Mouse (Mus musculus): Measurements from ENCODE around the gene Mansc4. TPM values are rescaled to one million over a fixed set of nuclear protein-coding genes. Genes with fewer than 3 reads are reported as not detected.

Mansc4 gene
- polyA plus RNA-seq, 1 experiment: 2.8 TPM

DNA sequence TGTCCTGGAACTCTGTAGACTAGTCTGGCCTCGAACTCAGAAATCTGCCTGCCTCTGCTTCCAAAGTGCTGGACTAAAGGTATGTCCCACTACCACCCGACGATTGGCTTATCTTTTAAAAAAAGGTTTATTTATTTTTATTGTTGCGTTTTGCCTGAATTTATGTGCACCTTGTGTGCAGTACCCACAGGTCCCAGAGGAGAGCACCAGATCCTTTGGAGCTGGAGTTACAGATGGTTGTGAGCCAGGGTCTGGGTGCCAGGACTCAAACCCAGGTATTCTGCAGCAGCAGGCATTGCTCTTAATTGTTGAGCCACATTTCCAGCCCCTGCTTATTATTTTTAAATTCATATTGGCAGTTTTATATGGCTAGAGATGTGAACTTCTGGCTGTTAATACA is 9.3 kb upstream of the Mansc4 start:
- no peaks in the 10 kb centered on the region for H3K27me3 ChIP-seq (ENCODE audit: control insufficient read depth, insufficient read depth, low read length)
- H3K36me3 ChIP-seq (ENCODE audit: control insufficient read depth, insufficient read depth, low read length): peaks cover 5% of the 10 kb centered on the region; the same call in 1 of the 2 replicates
- peaks cover 31% of the 10 kb centered on the region for H3K4me1 ChIP-seq (replicated peaks; ENCODE audit: control insufficient read depth, insufficient read depth, low read length)
- H3K27ac ChIP-seq (ENCODE audit: control insufficient read depth, insufficient read depth, low read length): no peak overlapping the region
- DNase-seq: no peak
- WGBS: 98% methylated on average over 4 of the region's 4 CpGs
- H3K4me3 ChIP-seq (ENCODE audit: control insufficient read depth, insufficient read depth, low read length): no peak overlapping the region
- TF ChIP-seq CTCF (IDR thresholded peaks at IDR 0.05; ENCODE audit: borderline replicate concordance, control insufficient read depth, extremely low read depth, insufficient read depth, low read length, poor library complexity): no peak
- TF ChIP-seq POLR2A (IDR thresholded peaks at IDR 0.05; ENCODE audit: control insufficient read depth, extremely low read depth, insufficient read depth, low read length, poor library complexity): no peak

DNA sequence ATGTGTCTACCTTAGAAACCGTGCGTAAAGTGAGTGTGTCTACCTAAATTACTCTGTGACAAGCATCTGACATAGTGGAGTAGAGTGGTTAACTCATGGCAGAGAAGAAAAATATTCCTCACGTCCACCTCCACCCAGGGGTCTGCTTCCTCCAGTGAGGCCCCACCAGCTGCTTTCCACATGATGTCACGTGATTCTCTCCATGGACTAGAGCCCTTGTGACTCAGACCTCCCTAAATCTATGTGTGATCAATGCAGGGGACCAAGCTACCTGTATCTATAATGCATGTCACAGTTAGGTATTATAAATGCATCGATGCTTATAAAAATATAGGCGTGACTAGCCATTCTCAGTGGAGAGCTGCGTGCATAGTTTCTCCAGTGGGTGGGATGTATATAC is 7.9 kb upstream of the Mansc4 start:
- no peak for DNase-seq
- 92% methylated on average over 7 of the region's 7 CpGs for WGBS
- Histone ChIP-seq H3K27me3 (ENCODE audit: control insufficient read depth, insufficient read depth, low read length) (no peaks in the 10 kb centered on the region), H3K27ac (ENCODE audit: control insufficient read depth, insufficient read depth, low read length) (no peak overlapping the region), H3K4me1 (replicated peaks; ENCODE audit: control insufficient read depth, insufficient read depth, low read length) (peaks cover 25% of the 10 kb centered on the region), H3K4me3 (ENCODE audit: control insufficient read depth, insufficient read depth, low read length) (no peak overlapping the region), H3K36me3 (ENCODE audit: control insufficient read depth, insufficient read depth, low read length) (peaks cover 5% of the 10 kb centered on the region; the same call in 1 of the 2 replicates)
- TF ChIP-seq POLR2A (IDR thresholded peaks at IDR 0.05; ENCODE audit: control insufficient read depth, extremely low read depth, insufficient read depth, low read length, poor library complexity): no peak
- TF ChIP-seq CTCF (IDR thresholded peaks at IDR 0.05; ENCODE audit: borderline replicate concordance, control insufficient read depth, extremely low read depth, insufficient read depth, low read length, poor library complexity): no peak

DNA sequence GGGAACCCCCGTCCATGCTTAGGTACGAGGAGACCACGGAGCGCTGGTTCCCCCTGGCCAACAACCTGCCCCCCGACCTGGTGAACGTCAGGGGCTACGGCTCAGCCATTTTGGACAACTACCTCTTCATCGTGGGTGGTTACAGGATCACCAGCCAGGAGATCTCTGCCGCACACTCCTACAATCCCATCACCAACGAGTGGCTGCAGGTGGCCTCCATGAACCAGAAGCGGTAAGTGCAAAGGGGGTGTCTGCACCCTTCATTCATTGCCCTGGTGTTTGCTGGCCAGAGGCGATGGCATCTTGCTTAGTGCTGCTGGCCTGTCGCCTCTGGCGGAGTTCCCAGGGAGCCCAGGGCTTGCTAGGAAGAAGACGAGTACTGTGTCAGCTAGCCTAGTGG is 5.3 kb upstream of the Mansc4 start:
- Histone ChIP-seq H3K36me3 (ENCODE audit: control insufficient read depth, insufficient read depth, low read length) (peaks cover 5% of the 10 kb centered on the region; the same call in 1 of the 2 replicates), H3K27me3 (ENCODE audit: control insufficient read depth, insufficient read depth, low read length) (no peaks in the 10 kb centered on the region), H3K27ac (ENCODE audit: control insufficient read depth, insufficient read depth, low read length) (peak overlapping the region; percentile 49), H3K4me3 (ENCODE audit: control insufficient read depth, insufficient read depth, low read length) (peak overlapping the region; percentile 89), H3K4me1 (replicated peaks; ENCODE audit: control insufficient read depth, insufficient read depth, low read length) (peaks cover 13% of the 10 kb centered on the region)
- no peak for DNase-seq
- TF ChIP-seq POLR2A (IDR thresholded peaks at IDR 0.05; ENCODE audit: control insufficient read depth, extremely low read depth, insufficient read depth, low read length, poor library complexity): no peak
- TF ChIP-seq CTCF (IDR thresholded peaks at IDR 0.05; ENCODE audit: borderline replicate concordance, control insufficient read depth, extremely low read depth, insufficient read depth, low read length, poor library complexity): no peak
- 2% methylated on average over 15 of the region's 15 CpGs for WGBS

DNA sequence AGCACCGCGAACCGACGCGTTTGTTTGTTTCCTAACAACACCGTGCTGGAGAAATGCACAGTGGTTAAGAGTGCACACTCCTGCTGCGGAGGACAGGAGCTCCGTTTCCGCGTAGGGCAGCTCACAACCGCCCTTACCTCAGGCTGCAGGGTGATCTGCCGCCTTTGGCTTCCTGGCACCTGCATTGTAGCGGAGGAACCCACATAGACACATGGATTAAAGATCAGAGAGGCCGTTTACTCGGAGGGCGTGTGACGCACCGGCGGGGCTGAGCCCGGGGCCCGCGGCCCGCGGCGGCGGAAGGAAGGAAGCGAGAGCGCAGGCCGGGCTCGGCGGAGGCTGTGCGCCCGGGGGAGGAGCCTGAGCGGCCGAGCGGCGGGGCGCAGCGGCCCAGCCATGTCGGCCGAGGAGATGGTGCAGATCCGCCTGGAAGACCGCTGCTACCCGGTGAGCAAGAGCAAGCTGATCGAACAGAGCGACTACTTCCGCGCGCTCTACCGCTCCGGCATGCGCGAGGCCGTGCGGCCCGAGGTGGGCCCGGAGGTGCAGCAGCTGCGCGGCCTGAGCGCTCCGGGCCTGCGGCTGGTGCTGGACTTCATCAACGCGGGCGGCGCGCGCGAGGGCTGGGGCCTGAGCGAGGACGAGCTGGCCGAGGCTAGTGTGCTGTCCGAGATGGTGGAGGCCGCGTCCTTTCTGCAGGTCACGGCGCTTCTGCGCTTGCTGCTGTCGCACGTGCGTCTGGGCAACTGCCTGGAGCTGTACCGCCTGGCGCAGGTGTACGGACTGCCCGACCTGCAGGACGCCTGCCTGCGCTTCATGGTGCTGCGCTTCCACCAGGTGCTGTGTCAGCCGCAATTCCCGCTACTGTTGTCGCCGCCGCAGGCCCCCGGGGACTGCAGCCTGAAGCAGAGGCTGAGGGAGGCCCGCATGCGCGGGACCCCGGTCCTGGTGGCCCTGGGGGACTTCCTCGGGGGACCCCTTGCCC is 4.6 kb upstream of the Mansc4 start, which contains the start of gene Klhl42:
Gene Klhl42, plus strand, starts transcription at position 244 of the 985 bp plus-strand sequence.
- peak; percentile 84 for DNase-seq
- under 1% methylated on average over 99 of the region's 99 CpGs for WGBS
- Histone ChIP-seq H3K4me1 (replicated peaks; ENCODE audit: control insufficient read depth, insufficient read depth, low read length) (peaks cover 17% of the 10 kb centered on the region), H3K4me3 (ENCODE audit: control insufficient read depth, insufficient read depth, low read length) (peak within 1 kb of the TSS; percentile 89), H3K27ac (ENCODE audit: control insufficient read depth, insufficient read depth, low read length) (peak within 1 kb of the TSS; percentile 82), H3K27me3 (ENCODE audit: control insufficient read depth, insufficient read depth, low read length) (no peaks in the 10 kb centered on the region), H3K36me3 (ENCODE audit: control insufficient read depth, insufficient read depth, low read length) (peaks cover 5% of the 10 kb centered on the region; the same call in 1 of the 2 replicates)
- TF ChIP-seq POLR2A (IDR thresholded peaks at IDR 0.05; ENCODE audit: control insufficient read depth, extremely low read depth, insufficient read depth, low read length, poor library complexity) (peak; percentile 87), CTCF (IDR thresholded peaks at IDR 0.05; ENCODE audit: borderline replicate concordance, control insufficient read depth, extremely low read depth, insufficient read depth, low read length, poor library complexity) (no peak; the same call in 1 of the 2 replicates)

DNA sequence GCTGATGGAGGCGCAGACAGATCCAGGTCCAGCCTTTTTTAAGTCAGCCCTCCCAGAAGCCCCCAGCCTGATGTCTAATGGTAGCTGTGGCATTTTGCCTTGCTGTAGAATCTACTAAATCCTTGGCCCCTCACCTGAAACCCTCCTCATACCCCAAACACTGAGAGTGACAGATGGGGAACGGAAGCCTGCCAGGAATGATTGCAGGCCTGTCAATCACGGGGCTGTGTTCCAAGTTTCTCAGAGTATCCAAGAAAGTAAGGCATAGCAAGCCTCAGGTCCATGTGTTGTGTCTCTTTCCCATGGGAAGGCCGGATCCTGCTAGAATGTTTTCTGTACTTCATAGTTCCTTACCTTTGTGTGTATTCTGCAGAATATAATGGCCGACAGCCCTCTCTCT is 3.4 kb upstream of the Mansc4 start:
- Histone ChIP-seq H3K4me1 (replicated peaks; ENCODE audit: control insufficient read depth, insufficient read depth, low read length) (peaks cover 18% of the 10 kb centered on the region), H3K27ac (ENCODE audit: control insufficient read depth, insufficient read depth, low read length) (no peak overlapping the region), H3K36me3 (ENCODE audit: control insufficient read depth, insufficient read depth, low read length) (peaks cover 5% of the 10 kb centered on the region; the same call in 1 of the 2 replicates), H3K4me3 (ENCODE audit: control insufficient read depth, insufficient read depth, low read length) (no peak overlapping the region), H3K27me3 (ENCODE audit: control insufficient read depth, insufficient read depth, low read length) (no peaks in the 10 kb centered on the region)
- no peak for TF ChIP-seq POLR2A (IDR thresholded peaks at IDR 0.05; ENCODE audit: control insufficient read depth, extremely low read depth, insufficient read depth, low read length, poor library complexity)
- TF ChIP-seq CTCF (IDR thresholded peaks at IDR 0.05; ENCODE audit: borderline replicate concordance, control insufficient read depth, extremely low read depth, insufficient read depth, low read length, poor library complexity): no peak
- DNase-seq: no peak
- 95% methylated on average over 5 of the region's 5 CpGs for WGBS

DNA sequence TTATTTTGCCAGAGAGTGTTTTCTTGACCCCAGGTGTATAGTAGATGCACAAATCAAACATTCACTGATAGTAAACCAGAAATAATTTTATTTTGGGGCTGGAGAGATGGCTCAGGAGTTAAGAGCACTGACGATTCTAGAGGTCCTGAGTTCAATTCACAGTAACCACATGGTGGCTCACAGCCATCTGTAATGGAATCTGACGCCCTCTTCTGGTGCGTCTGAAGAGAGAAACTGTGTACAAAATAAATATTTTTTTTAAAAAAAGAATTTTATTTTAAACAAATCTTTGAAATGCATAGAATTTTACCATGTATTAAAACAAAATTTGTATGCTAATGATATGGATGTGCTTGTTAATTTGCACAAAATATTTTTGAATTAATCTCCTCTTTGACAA is 1.7 kb upstream of the Mansc4 start:
- H3K27ac ChIP-seq (ENCODE audit: control insufficient read depth, insufficient read depth, low read length): no peak overlapping the region
- H3K4me3 ChIP-seq (ENCODE audit: control insufficient read depth, insufficient read depth, low read length): no peak overlapping the region
- WGBS: 87% methylated on average over 3 of the region's 3 CpGs
- H3K4me1 ChIP-seq (replicated peaks; ENCODE audit: control insufficient read depth, insufficient read depth, low read length): peaks cover 16% of the 10 kb centered on the region
- TF ChIP-seq CTCF (IDR thresholded peaks at IDR 0.05; ENCODE audit: borderline replicate concordance, control insufficient read depth, extremely low read depth, insufficient read depth, low read length, poor library complexity): no peak
- no peak for TF ChIP-seq POLR2A (IDR thresholded peaks at IDR 0.05; ENCODE audit: control insufficient read depth, extremely low read depth, insufficient read depth, low read length, poor library complexity)
- no peak for DNase-seq
- H3K36me3 ChIP-seq (ENCODE audit: control insufficient read depth, insufficient read depth, low read length): no peaks in the 10 kb centered on the region
- H3K27me3 ChIP-seq (ENCODE audit: control insufficient read depth, insufficient read depth, low read length): no peaks in the 10 kb centered on the region

Data from thymus, adult 2 months (tissue).